Mouse (Mus musculus): Measurements from ENCODE around the gene Tnni1.

DNA sequence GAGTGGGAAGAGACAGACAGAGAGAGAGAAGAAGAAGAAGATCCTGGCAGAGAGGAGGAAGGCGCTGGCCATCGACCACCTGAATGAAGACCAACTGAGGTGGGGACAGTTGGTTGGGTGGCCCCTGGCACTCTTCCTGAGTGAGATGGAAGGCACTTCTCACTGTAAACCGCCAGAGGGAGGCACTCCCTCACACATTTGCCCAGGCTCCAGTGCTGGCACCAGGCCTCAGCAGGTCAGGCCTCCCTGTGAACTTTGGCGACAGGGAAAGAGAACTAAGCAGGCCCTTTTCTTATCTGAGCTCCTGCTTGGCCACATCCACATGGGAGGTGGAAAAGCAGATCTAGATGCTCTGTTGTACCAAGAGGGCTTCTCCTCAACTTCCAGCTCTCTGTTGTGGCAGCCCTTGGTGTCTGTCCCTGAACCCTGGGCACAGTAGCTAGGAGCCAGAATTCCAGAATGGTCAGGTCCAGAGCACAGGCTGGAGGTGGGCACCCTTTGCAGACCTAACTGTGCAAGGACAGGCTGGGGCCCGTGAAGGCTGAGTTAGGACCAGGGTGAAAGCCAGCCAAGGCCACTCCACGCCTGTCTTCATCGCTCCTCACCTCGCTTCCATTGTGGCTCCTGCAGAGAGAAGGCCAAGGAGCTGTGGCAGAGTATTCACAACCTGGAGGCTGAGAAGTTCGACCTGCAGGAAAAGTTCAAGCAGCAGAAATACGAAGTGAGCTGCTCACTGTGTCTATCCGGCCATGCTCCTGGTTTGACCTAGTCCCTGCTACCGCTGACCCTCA is 71.7 kb downstream of the Tnni1 start:
- TF ChIP-seq MAX (IDR thresholded peaks at IDR 0.05; ENCODE audit: low read depth) (no peak), SRF (IDR thresholded peaks at IDR 0.05; ENCODE audit: control insufficient read depth, insufficient read length, low read depth) (no peak), POLR2A (IDR thresholded peaks at IDR 0.05; ENCODE audit: insufficient read length, low read depth) (peak; percentile 29), USF1 (IDR thresholded peaks at IDR 0.05; ENCODE audit: low read depth) (no peak), POLR2AphosphoS2 (IDR thresholded peaks at IDR 0.05; ENCODE audit: insufficient read length, low read depth) (peak; percentile 70), MYOG (IDR thresholded peaks at IDR 0.05; ENCODE audit: control insufficient read depth in 1 of 3, insufficient read depth in 1 of 3, insufficient read length in 2 of 3, low read depth in 2 of 3) (no peak), TCF12 (IDR thresholded peaks at IDR 0.05; ENCODE audit: insufficient read depth, poor library complexity, severe bottlenecking) (no peak)

Measured in myocyte (in vitro differentiated cells).